Mouse (Mus musculus) midbrain, embryonic 15.5 days (tissue): ENCODE data around the gene Fgfbp3. TPM values are rescaled to one million over a fixed set of nuclear protein-coding genes. Genes with fewer than 3 reads are reported as not detected.
"Not testable (repeated sequence)": the region's sequence is repeated elsewhere in the genome, so short reads cannot be mapped to it uniquely, and the experiment has no call there.

Experiments
- ATAC-seq: fragments of 200-750 bp; cut with Nextera tagmentation; replicated peaks from 2 replicates; pipeline ENCODE4 v1.8.0; 2017; ENCODE audit warnings: moderate TSS enrichment
- H3K27ac ChIP-seq: fragments of 300-500 bp; sonication (generic); 2 replicates; pipeline ENCODE4 v1.5.1; 2015; ENCODE audit warnings: mild to moderate bottlenecking, inconsistent platforms
- H3K27me3 ChIP-seq: fragments of 300-500 bp; sonication (generic); replicated peaks from 2 replicates; pipeline ENCODE4 v1.6.1; 2015; ENCODE audit warnings: inconsistent platforms
- H3K36me3 ChIP-seq: fragments of 300-500 bp; sonication (generic); replicated peaks from 2 replicates; pipeline ENCODE4 v1.6.1; 2015; ENCODE audit warnings: inconsistent platforms
- H3K4me1 ChIP-seq: fragments of 300-500 bp; sonication (generic); 2 replicates; pipeline ENCODE4 v1.6.1; 2015; ENCODE audit warnings: inconsistent platforms
- H3K4me2 ChIP-seq: fragments of 300-500 bp; sonication (generic); 2 replicates; pipeline ENCODE4 v1.6.1; 2015; ENCODE audit warnings: inconsistent platforms, mild to moderate bottlenecking, moderate library complexity
- H3K4me3 ChIP-seq: fragments of 300-500 bp; sonication (generic); 2 replicates; pipeline ENCODE4 v1.5.1; 2015; ENCODE audit warnings: mild to moderate bottlenecking, inconsistent platforms
- H3K9ac ChIP-seq: fragments of 300-500 bp; sonication (generic); 2 replicates; pipeline ENCODE4 v1.6.1; 2015; ENCODE audit warnings: mild to moderate bottlenecking, inconsistent platforms
- H3K9me3 ChIP-seq: fragments of 300-500 bp; sonication (generic); 2 replicates; pipeline ENCODE4 v1.6.1; 2016; ENCODE audit warnings: inconsistent platforms
- WGBS: fragments of 180-500 bp; shearing (Covaris S2); methylation state at CpG from one replicate; pipeline ENCODE4 v1.1.7; 2015; ENCODE audit warnings: mixed read lengths; 5-methylcytosine and 5-hydroxymethylcytosine counted together
- polyA plus RNA-seq: library from polyadenylated mRNA; unstranded; fragments of >200 nt; fragmentation: Nextera tagmentation; extraction: Ambion mirVana; gene quantifications from 2 replicates; pipeline ENCODE4 v1.2.1, GENCODE M21; 2015

Fgfbp3 gene
- polyA plus RNA-seq, 1 experiment from 2014 or later: 55.3 TPM

DNA sequence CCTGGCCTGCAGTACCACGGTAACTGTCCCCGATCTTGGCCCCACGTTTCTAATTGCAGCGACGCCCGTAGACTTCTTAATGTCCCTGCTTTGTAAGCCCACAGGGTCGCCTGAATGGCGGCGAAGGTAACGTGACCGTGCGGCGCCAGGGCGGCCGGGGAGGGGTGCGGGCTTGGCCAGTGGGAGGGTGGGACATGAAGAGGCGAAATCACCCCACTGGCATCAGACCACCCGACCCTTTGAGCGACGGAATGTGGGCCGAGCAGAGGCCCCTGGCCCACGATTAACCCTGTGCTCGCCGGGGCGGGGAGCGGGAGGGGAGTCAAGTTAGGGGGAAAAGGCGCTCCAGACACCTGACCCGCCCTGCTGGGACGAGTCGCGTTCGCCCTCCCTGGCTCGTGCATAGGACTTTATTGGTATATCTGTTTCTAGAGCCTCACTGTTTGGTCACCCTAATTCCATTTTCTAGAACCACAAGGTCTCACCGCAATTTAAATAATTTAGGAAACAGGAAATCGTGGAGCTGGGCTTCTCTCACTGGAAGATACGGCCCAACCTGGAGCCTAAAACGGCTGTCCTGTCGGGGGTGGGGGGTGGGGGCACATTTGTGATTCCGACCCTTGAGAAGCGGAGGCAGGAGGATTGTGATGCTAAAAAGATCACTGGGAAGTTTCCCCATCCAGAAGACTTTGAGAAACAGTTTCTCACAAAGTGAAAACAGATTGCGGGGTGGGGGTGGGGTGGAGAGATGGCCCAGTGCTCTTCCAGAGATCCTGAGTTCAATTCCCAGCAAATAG is 15.0 kb downstream of the Fgfbp3 start:
- WGBS: under 1% methylated on average over 41 of the region's 41 CpGs
- H3K9me3 ChIP-seq: no peaks in the 10 kb centered on the region
- H3K4me2 ChIP-seq: peak overlapping the region; percentile 57
- H3K36me3 ChIP-seq: no peaks in the 10 kb centered on the region
- peak overlapping the region; percentile 42 for H3K4me3 ChIP-seq
- peaks cover 9% of the 10 kb centered on the region for H3K4me1 ChIP-seq
- H3K27ac ChIP-seq: peak overlapping the region; percentile 79
- H3K27me3 ChIP-seq: no peaks in the 10 kb centered on the region
- peak overlapping the region; percentile 58 for H3K9ac ChIP-seq
- peak; percentile 92 for ATAC-seq

DNA sequence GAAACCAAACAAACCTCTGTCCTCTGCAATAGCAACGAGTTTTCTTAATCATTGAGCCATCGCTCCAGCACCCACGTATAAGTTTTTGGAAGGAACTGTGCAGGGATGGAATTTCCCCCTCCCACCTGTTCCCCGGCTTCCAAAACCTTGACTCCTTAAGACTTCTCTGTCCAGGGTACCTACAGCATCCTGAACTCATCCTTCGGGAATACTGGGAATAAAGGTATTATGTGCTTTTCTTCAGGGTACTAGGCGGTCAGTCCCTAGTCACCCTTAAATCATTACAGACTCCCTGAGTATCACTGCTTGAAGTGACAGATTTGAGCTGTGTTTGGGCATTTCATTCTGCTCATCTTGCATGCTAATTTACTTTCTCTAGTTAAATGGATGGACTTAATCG is 16.0 kb downstream of the Fgfbp3 start:
- H3K9me3 ChIP-seq: no peaks in the 10 kb centered on the region
- peak; percentile 51; the same call in 1 of the 2 replicates for ATAC-seq
- 25% methylated on average over 7 of the region's 7 CpGs for WGBS

DNA sequence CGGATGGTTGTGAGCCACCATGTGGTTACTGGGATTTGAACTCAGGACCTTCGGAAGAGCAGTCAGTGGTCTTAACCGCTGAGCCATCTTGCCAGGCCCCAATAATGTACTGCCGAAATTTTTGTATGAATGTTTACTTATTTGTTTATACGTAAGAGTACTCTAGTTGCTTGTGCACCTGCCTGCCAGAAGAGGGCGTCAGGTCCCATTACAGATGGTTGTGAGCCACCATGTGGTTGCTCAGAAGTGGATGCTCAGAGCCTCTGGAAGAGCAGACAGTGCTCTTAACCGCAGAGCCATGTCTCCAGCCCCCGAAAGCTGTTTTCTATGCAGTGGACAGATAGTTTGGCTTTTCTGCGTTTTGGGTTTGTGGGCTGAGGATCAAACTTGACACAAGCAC is 21.6 kb downstream of the Fgfbp3 start:
- ATAC-seq: peak; percentile 10; the same call in 1 of the 2 replicates
- Histone ChIP-seq H3K4me2 (no peak overlapping the region), H3K9me3 (no peaks in the 10 kb centered on the region), H3K4me3 (no peak overlapping the region), H3K27ac (no peak overlapping the region; the same call in 1 of the 2 replicates), H3K27me3 (no peaks in the 10 kb centered on the region), H3K36me3 (peaks cover 17% of the 10 kb centered on the region; the same call in 1 of the 2 replicates), H3K9ac (no peak overlapping the region), H3K4me1 (peaks cover 12% of the 10 kb centered on the region)
- WGBS: 44% methylated on average over 9 of the region's 9 CpGs

More for the DNA sequence above, 16.0 kb downstream of the Fgfbp3 start:
- H3K4me1 ChIP-seq: peaks cover 9% of the 10 kb centered on the region
- H3K27ac ChIP-seq: peak overlapping the region; percentile 79
- H3K4me2 ChIP-seq: peak overlapping the region; percentile 57
- H3K9ac ChIP-seq: 0 out of 2 replicates have a peak overlapping the region, but pooled peaks have one; percentile 58
- peak overlapping the region; percentile 42 for H3K4me3 ChIP-seq
- H3K27me3 ChIP-seq: no peaks in the 10 kb centered on the region
- no peaks in the 10 kb centered on the region for H3K36me3 ChIP-seq

DNA sequence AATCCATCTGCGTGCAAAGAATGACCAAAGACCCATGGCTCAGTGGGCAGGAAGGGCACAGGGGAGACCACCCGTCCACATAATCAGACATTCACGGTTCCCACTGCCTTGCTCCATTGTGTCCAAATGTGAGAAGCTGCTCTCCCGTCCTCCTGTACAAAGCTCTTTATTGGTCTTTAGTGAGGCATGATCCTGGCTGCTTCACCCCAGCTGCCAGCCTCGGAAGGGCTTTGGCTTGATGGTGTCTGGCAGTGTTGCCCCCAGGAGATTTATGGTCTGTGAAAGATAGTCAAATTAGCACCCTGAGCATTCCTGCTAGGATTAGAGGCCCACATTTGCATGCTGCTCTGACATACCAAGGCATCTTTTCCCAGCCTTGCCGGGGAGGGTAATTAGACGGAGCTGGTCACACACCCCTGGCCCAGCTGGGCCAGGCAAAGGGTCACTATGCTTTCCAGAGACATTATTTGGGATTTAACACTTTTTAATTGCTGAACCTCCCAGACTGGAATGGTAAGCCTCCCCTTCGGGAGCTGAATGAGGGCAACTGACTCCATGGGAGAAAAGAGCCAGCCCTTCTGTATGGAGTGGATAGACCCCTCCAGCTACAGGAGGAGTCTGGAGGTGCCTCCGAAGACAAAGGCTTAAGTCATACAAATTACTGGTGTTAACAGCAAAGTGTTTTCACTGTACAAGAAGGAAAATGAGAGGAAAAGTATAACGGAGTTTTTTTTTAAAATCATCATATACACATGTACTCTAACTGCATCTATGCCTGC is 22.4 kb downstream of the Fgfbp3 start:
- Histone ChIP-seq H3K27ac (peak overlapping the region; percentile 75), H3K4me3 (no peak overlapping the region), H3K27me3 (no peaks in the 10 kb centered on the region), H3K9ac (no peak overlapping the region; the same call in 1 of the 2 replicates), H3K4me2 (no peak overlapping the region), H3K36me3 (peaks cover 18% of the 10 kb centered on the region; the same call in 1 of the 2 replicates), H3K4me1 (peaks cover 12% of the 10 kb centered on the region), H3K9me3 (no peaks in the 10 kb centered on the region)
- 5% methylated on average over 10 of the region's 10 CpGs for WGBS
- peak; percentile 79 for ATAC-seq

DNA sequence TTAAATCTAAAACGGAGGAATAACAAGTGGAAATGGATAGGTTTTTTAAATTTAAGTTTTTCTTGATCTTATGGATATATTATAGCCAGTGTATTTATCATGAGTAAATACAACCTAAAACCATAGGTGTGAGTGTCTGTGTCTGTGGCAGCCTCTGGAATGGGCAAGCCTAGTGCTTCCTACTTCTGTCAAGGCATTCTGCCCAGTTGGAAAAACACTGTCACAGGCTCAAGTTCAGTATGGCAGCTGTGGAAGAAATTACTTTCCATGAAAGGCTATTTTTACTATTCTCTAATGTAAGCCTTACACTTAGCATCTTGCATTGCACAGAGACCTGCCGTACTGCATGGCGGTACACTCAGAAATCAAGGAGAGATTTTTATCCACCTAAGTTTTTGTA is 27.7 kb downstream of the Fgfbp3 start:
- Histone ChIP-seq H3K9me3 (no peaks in the 10 kb centered on the region), H3K27ac (no peak overlapping the region), H3K36me3 (peaks cover 53% of the 10 kb centered on the region), H3K4me2 (no peak overlapping the region), H3K27me3 (no peaks in the 10 kb centered on the region), H3K4me1 (peaks cover 7% of the 10 kb centered on the region), H3K9ac (no peak overlapping the region), H3K4me3 (no peak overlapping the region)
- no peak for ATAC-seq
- WGBS: 98% methylated on average over 3 of the region's 3 CpGs

DNA sequence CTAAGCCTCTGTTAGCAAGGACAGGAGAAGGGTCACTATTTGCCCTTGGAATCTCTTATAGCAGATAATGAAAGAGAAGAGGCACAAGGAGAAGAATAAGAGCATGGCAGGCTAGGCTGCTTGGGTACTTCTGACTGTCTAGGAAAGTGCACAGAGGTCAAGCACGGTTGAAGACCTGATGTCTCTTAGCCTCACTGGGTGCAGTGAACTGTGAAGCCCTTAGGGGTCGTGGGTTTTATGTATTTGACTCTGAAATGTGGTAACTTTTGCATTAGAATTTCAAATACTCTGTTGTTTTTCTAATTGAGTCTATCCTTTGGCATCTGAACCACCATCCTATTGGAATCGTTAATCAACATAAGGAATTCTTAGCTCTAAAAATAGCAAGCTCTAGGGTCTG is 31.7 kb downstream of the Fgfbp3 start:
- ATAC-seq: no peak
- Histone ChIP-seq H3K4me2 (no peak overlapping the region), H3K36me3 (peaks cover 57% of the 10 kb centered on the region), H3K9me3 (no peaks in the 10 kb centered on the region), H3K9ac (no peak overlapping the region), H3K4me1 (no peaks in the 10 kb centered on the region), H3K4me3 (no peak overlapping the region), H3K27me3 (no peaks in the 10 kb centered on the region), H3K27ac (no peak overlapping the region)
- 50% methylated on average over 3 of the region's 3 CpGs for WGBS

DNA sequence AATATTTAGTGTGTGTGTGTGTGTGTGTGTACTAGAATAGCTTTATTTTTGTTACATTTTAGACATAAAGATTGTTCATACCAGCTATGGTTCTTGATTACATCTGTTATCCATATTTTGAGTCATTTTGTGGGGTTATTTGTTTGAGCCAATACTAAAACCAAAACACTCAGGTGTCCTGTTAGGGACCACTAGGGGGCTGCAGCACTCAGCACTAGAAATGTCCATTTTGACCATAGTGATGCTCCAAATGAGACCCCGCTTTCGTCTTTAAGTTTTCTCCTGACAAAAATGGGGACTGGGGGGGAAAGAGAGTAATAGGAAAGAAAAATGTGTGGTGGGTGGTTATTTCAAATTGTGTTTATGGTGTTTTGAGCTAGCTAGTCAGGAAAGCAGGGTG is 33.1 kb downstream of the Fgfbp3 start:
- H3K9ac ChIP-seq: no peak overlapping the region
- no peaks in the 10 kb centered on the region for H3K9me3 ChIP-seq
- peaks cover 62% of the 10 kb centered on the region for H3K36me3 ChIP-seq
- no peak overlapping the region for H3K27ac ChIP-seq
- no peaks in the 10 kb centered on the region for H3K4me1 ChIP-seq
- 78% methylated on average over 2 of the region's 2 CpGs for WGBS
- no peak for ATAC-seq
- H3K27me3 ChIP-seq: no peaks in the 10 kb centered on the region
- H3K4me3 ChIP-seq: no peak overlapping the region
- H3K4me2 ChIP-seq: no peak overlapping the region

DNA sequence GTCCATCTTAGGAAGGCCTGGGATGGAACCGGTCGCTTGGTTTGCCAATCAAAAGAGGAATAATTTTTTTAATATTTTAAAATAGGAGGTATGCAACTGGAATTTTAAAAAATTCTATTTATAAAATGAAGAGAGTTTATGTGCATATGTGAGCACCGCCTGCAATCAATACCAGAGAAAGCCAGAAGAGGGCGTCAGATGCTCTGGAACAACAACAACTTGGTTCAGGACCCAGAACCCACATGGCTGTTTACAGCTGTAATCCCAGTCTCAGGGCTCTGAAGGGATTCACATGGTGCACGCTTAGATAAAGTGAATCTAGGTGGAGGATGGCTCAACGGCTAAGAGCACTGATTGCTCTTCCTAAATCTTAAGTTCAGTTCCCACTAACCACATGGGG is 36.3 kb downstream of the Fgfbp3 start:
- WGBS: 76% methylated on average over 6 of the region's 6 CpGs
- H3K4me1 ChIP-seq: no peaks in the 10 kb centered on the region
- H3K4me3 ChIP-seq: no peak overlapping the region
- H3K27ac ChIP-seq: no peak overlapping the region
- H3K4me2 ChIP-seq: no peak overlapping the region
- H3K9me3 ChIP-seq: no peaks in the 10 kb centered on the region
- no peaks in the 10 kb centered on the region for H3K27me3 ChIP-seq
- no peak overlapping the region for H3K9ac ChIP-seq
- H3K36me3 ChIP-seq: peaks cover 60% of the 10 kb centered on the region
- no peak for ATAC-seq

DNA sequence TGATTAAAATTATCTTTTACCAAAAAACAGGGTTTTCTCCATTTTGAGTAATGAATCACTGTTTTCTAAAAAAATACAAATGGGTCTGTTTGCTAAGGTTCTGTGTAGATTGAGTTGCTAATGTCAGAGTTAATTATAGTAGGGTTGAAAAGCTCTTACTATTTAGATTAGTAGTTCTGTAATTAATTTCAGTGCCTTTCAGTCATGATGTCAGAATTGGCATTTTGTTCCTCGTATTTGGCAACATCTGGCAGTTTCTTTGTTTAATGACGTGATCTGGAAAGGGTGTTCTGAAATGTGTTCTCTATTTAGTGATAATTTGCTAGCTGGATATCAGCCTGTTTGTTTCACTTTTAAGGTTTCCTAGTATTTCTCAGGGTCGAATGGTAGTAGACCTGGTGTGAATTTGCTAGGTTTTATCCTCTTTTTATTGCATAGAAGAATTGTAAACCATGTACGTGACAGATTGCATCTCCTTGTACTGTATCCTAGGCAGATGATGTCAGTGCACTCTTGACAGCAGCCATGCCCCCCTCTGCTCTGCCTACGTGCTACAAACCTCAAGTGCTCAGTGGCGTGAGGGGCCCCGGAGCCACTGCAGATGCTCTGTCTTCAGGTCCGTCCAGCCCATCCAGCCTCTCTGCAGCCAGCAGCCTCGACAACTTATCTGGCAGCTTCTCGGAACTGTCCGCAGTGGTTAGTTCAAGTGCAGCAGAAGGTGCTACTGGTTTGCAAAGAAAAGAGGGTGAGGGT is 40.5 kb downstream of the Fgfbp3 start:
- 79% methylated on average over 11 of the region's 11 CpGs for WGBS

DNA sequence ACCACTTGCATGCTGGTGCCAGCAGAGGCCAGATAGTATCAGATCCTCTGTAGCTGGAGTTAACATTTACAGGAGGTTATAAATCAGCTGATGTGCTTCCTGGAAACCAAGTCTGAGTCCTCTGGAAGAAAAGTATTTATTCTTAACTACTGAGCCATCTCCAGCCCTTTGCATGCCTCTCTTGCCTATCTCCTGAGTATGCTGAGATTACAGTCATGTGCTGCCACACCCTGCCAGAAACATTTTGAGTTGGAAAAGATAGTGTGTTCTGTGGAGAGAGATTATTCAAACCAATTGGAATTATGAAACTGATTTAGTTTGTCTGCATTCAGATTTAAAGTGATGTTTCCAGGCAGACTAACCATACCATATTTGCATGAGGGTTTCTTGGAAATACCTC is 42.1 kb downstream of the Fgfbp3 start:
- no peak overlapping the region for H3K4me2 ChIP-seq
- no peaks in the 10 kb centered on the region for H3K4me1 ChIP-seq
- no peaks in the 10 kb centered on the region for H3K27me3 ChIP-seq
- no peaks in the 10 kb centered on the region for H3K9me3 ChIP-seq
- H3K36me3 ChIP-seq: peaks cover 67% of the 10 kb centered on the region
- no peak for ATAC-seq
- H3K27ac ChIP-seq: no peak overlapping the region
- no peak overlapping the region for H3K9ac ChIP-seq
- no peak overlapping the region for H3K4me3 ChIP-seq

More for the DNA sequence above, 40.5 kb downstream of the Fgfbp3 start:
- no peak for ATAC-seq
- Histone ChIP-seq H3K9me3 (no peaks in the 10 kb centered on the region), H3K27me3 (no peaks in the 10 kb centered on the region), H3K4me3 (no peak overlapping the region), H3K4me2 (no peak overlapping the region), H3K9ac (no peak overlapping the region), H3K27ac (no peak overlapping the region), H3K36me3 (peaks cover 61% of the 10 kb centered on the region), H3K4me1 (no peaks in the 10 kb centered on the region)

DNA sequence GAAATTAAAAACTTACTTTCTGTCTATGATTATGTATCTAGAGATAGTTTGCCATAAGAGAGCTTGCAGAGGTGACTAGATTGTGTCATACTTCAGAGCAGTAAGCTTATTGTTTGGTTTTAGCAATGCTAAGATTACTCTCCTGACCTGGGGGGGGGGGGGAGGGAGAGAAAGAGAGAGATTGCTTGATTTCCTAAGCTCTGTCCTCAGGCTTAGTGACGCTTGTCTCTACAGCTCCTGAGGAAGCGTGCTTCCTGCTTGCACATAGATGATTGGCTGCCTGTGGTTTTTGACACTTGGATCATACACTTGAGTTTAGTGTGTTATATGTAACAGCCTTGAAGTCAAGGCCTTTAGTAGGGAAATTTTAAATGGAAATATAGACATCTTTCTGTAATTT is 44.8 kb downstream of the Fgfbp3 start:
- Histone ChIP-seq H3K9me3 (no peaks in the 10 kb centered on the region), H3K4me3 (no peak overlapping the region), H3K4me1 (no peaks in the 10 kb centered on the region), H3K27ac (no peak overlapping the region), H3K27me3 (no peaks in the 10 kb centered on the region), H3K4me2 (no peak overlapping the region), H3K36me3 (peaks cover 55% of the 10 kb centered on the region), H3K9ac (no peak overlapping the region)
- ATAC-seq: no peak
- 72% methylated on average over 2 of the region's 2 CpGs for WGBS

DNA sequence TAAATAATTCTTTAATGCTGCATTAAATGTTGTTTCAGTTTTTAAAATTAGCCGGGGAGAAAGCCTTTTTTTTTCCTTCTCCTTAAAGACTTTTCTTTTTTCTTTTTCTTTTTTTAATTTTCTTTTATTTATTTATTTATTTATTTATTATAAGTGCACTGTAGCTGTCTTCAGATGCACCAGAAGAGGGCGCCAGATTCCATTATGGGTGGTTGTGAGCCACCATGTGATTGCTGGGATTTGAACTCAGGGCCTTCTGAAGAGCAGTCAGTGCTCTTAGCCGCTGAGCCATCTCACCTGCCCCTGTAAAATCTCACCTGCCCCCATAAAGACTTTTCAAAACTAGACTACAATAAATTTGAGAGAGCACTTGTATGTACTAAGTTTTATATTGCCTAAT is 50.7 kb downstream of the Fgfbp3 start:
- 79% methylated on average over 3 of the region's 3 CpGs for WGBS
- peaks cover 51% of the 10 kb centered on the region for H3K36me3 ChIP-seq
- not testable (repeated sequence) for H3K4me3 ChIP-seq

More for the DNA sequence above, 50.7 kb downstream of the Fgfbp3 start:
- ATAC-seq, H3K27me3 ChIP-seq, H3K4me1 ChIP-seq, H3K4me2 ChIP-seq, H3K9me3 ChIP-seq, H3K9ac ChIP-seq, H3K27ac ChIP-seq: not testable (repeated sequence)
